Comparison of ENCODE assay signal across 9 mouse cellular contexts in genomic region chr17:47759702-47760410, GRCm38 (mm10). TPM values are rescaled to one million over a fixed set of nuclear protein-coding genes. Genes with fewer than 3 reads are reported as not detected.
DNase-seq lines count a peak whose midpoint lies in the region; ATAC-seq and TF ChIP-seq lines count a peak whose summit lies in the region.
"Had no signal": no experiment of that assay in that cellular context is flagged by ENCODE, and none has a peak within 500 bp of the region (broad histone marks: within the 10 kb centered on the region; RNA-seq: fewer than 3 reads in every experiment).

No protein-coding gene starts in this region.

- no peak overlapping the region for H3K4me3 ChIP-seq in intestine, postnatal 0 days (ENCODE audit: low read depth, low read length)
- H3K4me3 ChIP-seq in hindbrain, embryonic 13.5 days, result no peak overlapping the region

- H3K9me3 ChIP-seq in intestine, postnatal 0 days (ENCODE audit: control insufficient read depth), result no peaks in the 10 kb centered on the region
- H3K9me3 ChIP-seq in hindbrain, embryonic 13.5 days, result no peaks in the 10 kb centered on the region

- H3K27me3 ChIP-seq in intestine, postnatal 0 days (replicated peaks; ENCODE audit: control insufficient read depth, insufficient read depth, low read length), result no peaks in the 10 kb centered on the region
- H3K27me3 ChIP-seq in hindbrain, embryonic 13.5 days, result no peaks in the 10 kb centered on the region

- peak; percentile 62 for TF ChIP-seq CTCF in intestine, postnatal 0 days (IDR thresholded peaks at IDR 0.05; ENCODE audit: low read depth)

- DNase-seq in right cerebral cortex, adult 18-20 months, result peak; percentile 32
- DNase-seq in right cerebral cortex, postnatal 4 days, result no peak
- DNase-seq in adrenal gland, postnatal 25 days, result peak; percentile 57
- DNase-seq in gastrocnemius, postnatal 10 days, result peak; percentile 65
- no peak for DNase-seq in urinary bladder, postnatal 10 days (ENCODE audit: low spot score)
- DNase-seq in layer of hippocampus, postnatal 14 days (ENCODE audit: low spot score in 2 of 2), result no peak

- H3K4me2 ChIP-seq in intestine, postnatal 0 days (replicated peaks; ENCODE audit: low read depth), result no peak overlapping the region
- H3K4me2 ChIP-seq in hindbrain, embryonic 13.5 days, result no peak overlapping the region

- H3K27ac ChIP-seq in intestine, postnatal 0 days (ENCODE audit: low read depth, low read length), result peak overlapping the region; percentile 5; the same call in 1 of the 2 replicates
- no peak overlapping the region for H3K27ac ChIP-seq in hindbrain, embryonic 13.5 days

- ATAC-seq in intestine, postnatal 0 days, result peak; percentile 17
- no peak for ATAC-seq in hindbrain, embryonic 13.5 days (ENCODE audit: low FRiP score)

- WGBS in intestine, postnatal 0 days, result 57% methylated on average over 15 of the region's 15 CpGs
- WGBS in hindbrain, embryonic 13.5 days, result 81% methylated on average over 15 of the region's 15 CpGs

- H3K4me1 ChIP-seq in intestine, postnatal 0 days (replicated peaks; ENCODE audit: control insufficient read depth, insufficient read depth, low read length), result peaks cover 8% of the 10 kb centered on the region; the same call in 1 of the 2 replicates
- peaks cover 13% of the 10 kb centered on the region for H3K4me1 ChIP-seq in hindbrain, embryonic 13.5 days (replicated peaks)

- 0 out of 2 replicates have a peak, but pooled peaks cover 4% of the 10 kb centered on the region for H3K36me3 ChIP-seq in intestine, postnatal 0 days (ENCODE audit: control insufficient read depth, insufficient read depth)
- H3K36me3 ChIP-seq in hindbrain, embryonic 13.5 days, result no peaks in the 10 kb centered on the region

- H3K9ac ChIP-seq in intestine, postnatal 0 days (ENCODE audit: low read depth, low read length), result no peak overlapping the region
- no peak overlapping the region for H3K9ac ChIP-seq in hindbrain, embryonic 13.5 days

RNA-seq across cellular contexts. Expression of gene Tfeb, which starts 23.0 kb away (rescaled TPM):
- 21.1 and 28.0 TPM in 2 replicates for total RNA-seq in adrenal gland, postnatal 25 days (2021)
- 10 to 100 TPM; 67.9 to 70.7 TPM for total RNA-seq in gastrocnemius, postnatal 10 days (2021)
- 30.0 and 34.5 TPM in 2 replicates for polyA plus RNA-seq in intestine, postnatal 0 days (2015; fragmentation: Nextera tagmentation; extraction: Ambion mirVana)
- 2.8 and 3.3 TPM in 2 replicates for polyA plus RNA-seq in hindbrain, embryonic 13.5 days (2015; fragmentation: Nextera tagmentation; extraction: Ambion mirVana)
- total RNA-seq in layer of hippocampus, postnatal 14 days (2021), result 10 to 100 TPM; 12.6 to 14.8 TPM

RNA-seq across cellular contexts. Expression of gene Pgc, which starts 33.2 kb away (rescaled TPM):
- total RNA-seq in adrenal gland, postnatal 25 days (2021), result not detected in 2 replicates
- not detected for total RNA-seq in gastrocnemius, postnatal 10 days (2021)
- polyA plus RNA-seq in intestine, postnatal 0 days (2015; fragmentation: Nextera tagmentation; extraction: Ambion mirVana), result 7.4 and 24.6 TPM in 2 replicates
- polyA plus RNA-seq in hindbrain, embryonic 13.5 days (2015; fragmentation: Nextera tagmentation; extraction: Ambion mirVana), result not detected in 2 replicates
- not detected for total RNA-seq in layer of hippocampus, postnatal 14 days (2021)
- polyA plus RNA-seq: neural tube, embryonic 14.5 days had no signal

Comparison
In these comparisons a context has a peak if more than half of its experiments do, and no peak if none do; other contexts are left out.
1. DNase-seq: peak in right cerebral cortex, adult 18-20 months (single experiment), adrenal gland, postnatal 25 days (single experiment) and gastrocnemius, postnatal 10 days (single experiment); none in right cerebral cortex, postnatal 4 days (single experiment), urinary bladder, postnatal 10 days (single experiment) and layer of hippocampus, postnatal 14 days (0 of 2).